Mouse (Mus musculus) cerebellum, postnatal 10 days (tissue): ENCODE measurements around the gene Col6a4.

ENCODE experiments used
- DNase-seq, 2 experiments: peaks; one replicate each; pipeline ENCODE4 v3.0.0; 2021; ENCODE audit warnings: mixed read lengths in 2 of 2

The Col6a4 gene

GRCm38 (mm10) chr9:106096683-106097082 is at the start of gene Col6a4:
Gene Col6a4 (minus strand): TSS chr9:106096783.
- no peak for DNase-seq

GRCm38 (mm10) chr9:106145582-106145981 is 49.0 kb upstream of the Col6a4 start:
- DNase-seq = peak; percentile 70 to 82

DNA sequence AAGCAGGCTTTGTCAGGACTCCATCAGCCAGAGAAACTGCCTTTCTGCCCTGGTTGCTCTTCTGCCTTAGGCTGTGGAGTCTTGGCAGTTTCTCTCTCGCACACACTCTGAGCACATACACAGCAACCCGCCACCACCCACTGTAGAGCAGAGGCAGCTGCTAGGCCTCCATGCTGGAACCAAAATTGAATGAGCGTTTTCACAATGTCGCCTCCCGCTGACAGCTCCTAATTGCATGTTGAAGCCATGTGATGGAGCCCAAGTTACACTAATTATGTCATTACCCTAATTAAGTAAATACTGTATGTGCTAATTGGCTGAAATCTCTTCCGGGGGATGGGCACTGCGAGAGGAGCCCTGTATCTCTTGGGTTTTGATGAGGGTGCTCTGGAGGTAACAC is 47.6 kb upstream of the Col6a4 start:
- DNase-seq = peak; percentile 51 to 63

DNA sequence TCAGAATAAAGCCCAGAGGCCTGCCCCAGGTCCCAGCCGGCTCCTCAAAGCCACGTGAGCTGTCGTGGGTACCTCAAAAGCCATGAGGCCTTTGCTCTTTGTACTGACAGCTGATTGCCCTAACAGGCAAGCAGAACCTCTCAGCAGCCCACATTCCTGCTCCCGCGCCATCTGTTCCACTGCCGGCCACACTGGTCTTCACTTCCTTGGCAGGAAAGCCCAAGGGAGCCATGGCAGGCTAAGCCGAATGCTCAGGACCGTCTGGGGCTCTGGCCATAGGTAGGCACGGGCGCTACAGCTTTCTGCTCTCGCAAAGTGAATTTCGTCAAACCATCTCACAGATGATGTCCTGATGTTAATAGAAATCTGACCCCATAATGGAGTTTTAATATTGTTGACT is 45.4 kb upstream of the Col6a4 start:
- peak; percentile 74 to 85 for DNase-seq

- DNase-seq = peak; percentile 71 to 80
These were observed 43.2 kb upstream of the Col6a4 start for GRCm38 (mm10) chr9:106139763-106140162.

GRCm38 (mm10) chr9:106137671-106138216 is 41.2 kb upstream of the Col6a4 start:
- DNase-seq = no peak

GRCm38 (mm10) chr9:106130250-106130649 is 33.7 kb upstream of the Col6a4 start:
- no peak for DNase-seq

DNA sequence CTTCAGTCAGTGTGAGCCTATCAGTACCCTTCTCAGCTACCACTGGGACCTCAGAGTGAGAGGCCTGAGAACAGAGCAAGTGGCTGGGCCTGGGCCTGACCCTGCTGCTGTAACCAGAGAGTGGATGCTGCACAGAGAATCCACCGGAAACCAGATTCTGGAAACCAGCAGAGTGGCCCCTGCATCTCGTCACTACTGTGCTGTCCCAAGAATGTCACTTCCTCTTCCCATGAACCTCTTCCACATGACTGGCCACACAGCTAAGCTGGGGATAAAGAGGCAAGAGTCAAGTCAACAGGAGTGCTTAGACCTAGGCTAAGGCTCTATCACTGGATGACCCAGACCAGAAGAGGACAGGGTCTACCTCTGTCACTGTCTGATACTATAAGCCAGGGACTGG is 32.5 kb upstream of the Col6a4 start:
- no peak for DNase-seq

DNA sequence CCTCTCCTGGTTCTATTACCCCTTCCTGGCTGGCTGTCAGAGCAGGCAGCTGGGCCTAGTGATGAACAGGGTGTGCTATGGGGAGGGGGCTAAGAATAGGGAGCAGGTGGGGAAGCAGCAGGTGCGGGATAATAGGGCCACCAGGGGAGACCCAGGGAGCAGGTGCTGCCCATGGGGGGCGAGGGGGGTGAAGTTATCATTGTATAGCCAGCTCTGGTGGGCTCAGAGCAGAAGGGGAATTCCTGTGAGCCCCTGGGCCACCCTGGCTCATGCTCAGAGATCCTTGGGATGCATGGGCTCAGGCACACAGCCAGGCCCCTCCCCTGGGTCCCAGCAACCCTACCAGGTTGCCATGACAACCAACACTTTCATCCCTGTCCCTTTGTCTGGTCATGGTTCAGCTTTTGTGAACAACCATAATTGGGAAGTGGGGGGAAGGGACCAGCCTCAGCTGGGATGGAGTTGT is 30.2 kb upstream of the Col6a4 start:
- DNase-seq = peak; percentile 59 to 76

DNA sequence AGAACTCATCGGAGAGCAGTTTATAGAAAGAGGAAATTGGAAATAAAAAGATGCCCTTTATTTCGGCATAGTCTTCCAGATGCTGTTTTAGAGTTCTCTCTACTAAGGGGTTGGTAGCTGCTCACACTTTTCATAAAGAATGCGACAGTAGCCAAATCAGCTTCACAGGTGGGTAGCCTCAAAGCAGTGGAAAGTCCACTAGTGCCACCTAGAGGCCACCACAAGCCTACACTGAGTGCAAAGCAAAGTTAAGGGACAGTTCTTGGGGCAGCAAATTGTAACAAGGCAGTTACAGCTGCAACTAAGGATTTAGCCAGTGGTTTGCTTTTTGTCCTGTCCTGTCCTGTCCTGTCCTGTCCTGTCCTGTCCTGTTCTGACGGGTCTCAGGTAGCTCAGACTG is 27.0 kb upstream of the Col6a4 start:
- peak; percentile 62 to 66 for DNase-seq

DNA sequence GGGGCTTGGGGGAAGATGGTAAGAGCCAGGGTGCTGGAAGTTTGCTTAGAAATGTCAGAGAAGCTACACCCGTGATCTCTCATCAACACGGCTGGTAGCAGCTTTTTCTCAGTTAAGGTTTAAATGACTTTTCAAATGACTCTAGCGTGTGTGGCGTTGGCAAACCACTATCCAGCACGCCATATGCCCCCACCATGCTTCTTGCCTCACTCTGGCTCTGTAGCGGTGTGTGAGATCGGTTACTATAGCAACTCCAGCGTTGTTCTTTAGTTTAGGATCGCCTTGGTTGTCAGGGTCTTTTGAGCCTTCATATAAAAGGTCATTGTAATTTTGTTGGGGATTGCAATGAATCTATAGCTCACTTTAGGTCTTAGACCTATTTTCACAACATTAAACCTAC is 22.5 kb upstream of the Col6a4 start:
- DNase-seq = no peak

GRCm38 (mm10) chr9:106115801-106116424 is 19.3 kb upstream of the Col6a4 start:
- peak in 1 of 2 experiments; percentile 10 for DNase-seq

- DNase-seq = peak; percentile 89 to 92
These were observed 16.3 kb upstream of the Col6a4 start for GRCm38 (mm10) chr9:106112770-106113423.

DNA sequence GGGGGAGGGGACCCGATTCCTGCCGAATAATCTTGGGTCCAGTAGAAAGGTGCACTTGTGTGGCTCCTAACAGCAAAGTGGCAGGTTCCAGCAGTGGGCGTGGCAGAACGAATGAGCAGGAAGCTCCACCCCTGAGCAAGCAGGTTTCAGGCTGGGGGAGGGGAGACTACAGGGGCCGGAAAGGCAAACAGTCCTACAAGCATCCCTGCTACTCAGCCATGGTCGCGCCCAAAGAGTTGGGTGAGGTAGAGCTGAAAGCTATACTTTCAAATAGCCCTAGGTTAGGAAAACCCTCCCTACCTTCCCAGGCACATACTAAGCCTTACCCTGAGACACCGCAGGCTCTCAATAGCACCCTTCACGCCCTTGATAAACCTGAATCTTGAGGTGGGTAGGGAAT is 9.7 kb upstream of the Col6a4 start:
- DNase-seq = no peak

GRCm38 (mm10) chr9:106104401-106104800 is 7.8 kb upstream of the Col6a4 start:
- DNase-seq = peak in 1 of 2 experiments; percentile 8

DNA sequence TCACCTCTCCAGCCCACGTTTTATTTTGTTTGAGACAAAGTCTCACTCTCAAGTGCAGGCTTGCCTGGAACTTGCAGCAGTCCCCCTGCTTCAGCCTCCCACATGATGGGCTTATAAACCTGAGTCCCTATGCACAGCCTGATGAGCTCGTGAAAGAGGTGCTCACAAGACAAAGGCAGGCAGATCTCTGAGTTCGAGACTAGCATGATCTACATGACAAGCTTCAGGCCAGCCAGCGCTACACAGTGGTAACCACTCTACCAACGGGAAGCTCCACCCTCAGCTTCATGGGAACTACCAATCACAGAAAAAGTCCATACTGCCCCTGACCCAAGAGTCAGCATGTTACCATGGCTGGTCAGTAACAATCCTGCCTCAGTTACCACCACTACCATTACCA is 4.6 kb upstream of the Col6a4 start:
- no peak for DNase-seq

DNA sequence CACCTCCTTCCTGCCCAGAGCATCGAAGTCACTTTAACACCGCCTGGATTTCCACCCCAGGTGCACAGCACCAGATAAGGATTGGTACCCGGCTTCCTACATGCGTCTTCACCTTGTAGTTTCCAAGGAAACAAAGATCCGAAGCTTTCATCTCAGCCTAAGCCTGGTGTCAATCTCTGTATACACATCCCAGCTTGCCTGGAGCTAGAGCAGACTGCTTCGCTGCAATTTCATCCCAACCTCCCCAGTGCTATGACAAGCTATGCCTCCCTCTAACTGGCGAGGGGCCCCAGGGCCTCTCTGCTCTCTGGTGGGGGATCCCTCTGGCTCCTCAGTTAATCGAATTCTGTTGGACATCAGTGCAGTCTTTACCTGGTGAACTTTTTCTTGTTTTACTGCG is 3.7 kb upstream of the Col6a4 start:
- DNase-seq = no peak

DNA sequence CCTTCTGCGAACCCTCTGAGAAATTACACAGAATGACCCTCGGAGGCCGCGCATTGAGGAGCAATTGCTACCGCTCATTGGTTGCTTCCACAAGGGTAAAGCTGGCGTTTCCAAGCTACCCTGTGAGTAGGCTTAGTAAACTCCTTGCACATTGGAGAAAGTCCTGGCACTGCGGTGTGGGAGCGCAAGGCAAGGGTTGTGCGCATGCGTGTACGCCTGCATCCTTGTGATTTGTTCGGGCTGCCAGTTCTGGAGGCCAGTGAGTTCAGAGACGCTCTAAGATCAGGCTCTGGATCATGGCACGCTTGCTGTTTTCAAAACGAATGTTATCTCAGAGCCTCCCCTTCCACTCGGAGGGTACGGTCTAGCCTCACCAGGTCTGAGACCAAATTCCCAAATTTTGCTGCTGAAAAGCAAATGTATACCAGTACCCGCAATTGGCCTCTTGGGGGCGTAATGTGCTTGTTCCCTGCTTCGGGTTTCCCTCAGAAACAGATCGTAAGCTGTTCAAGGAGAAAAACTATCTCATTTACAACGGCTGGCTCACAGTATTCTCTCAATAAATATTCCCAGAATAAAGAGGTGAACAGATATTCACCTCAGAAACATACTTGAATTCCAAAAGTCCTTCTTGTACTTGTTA is 2.9 kb upstream of the Col6a4 start:
- peak in 1 of 2 experiments; percentile 45 for DNase-seq

DNA sequence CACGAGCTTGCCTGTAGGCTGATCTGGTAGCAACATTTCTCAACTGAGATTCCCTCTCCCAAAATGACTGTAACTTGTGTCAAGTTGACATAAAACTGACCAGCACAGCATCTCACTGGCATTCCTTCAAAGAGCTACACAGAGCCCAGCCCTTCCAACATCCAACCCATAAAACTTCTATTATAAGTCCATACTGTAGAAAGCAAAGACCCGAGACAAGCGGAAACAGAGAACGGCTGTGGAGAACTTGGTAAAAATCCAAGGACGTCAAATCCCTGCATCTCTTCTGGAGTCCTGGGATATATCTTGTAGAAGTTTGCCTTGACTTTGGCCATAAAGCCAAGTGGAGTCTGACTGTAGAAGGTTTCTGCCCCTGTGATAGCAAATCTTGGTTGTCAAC is 15.1 kb downstream of the Col6a4 start:
- no peak for DNase-seq

GRCm38 (mm10) chr9:106080261-106081033 is 16.1 kb downstream of the Col6a4 start:
- DNase-seq = peak; percentile 60 to 72

DNA sequence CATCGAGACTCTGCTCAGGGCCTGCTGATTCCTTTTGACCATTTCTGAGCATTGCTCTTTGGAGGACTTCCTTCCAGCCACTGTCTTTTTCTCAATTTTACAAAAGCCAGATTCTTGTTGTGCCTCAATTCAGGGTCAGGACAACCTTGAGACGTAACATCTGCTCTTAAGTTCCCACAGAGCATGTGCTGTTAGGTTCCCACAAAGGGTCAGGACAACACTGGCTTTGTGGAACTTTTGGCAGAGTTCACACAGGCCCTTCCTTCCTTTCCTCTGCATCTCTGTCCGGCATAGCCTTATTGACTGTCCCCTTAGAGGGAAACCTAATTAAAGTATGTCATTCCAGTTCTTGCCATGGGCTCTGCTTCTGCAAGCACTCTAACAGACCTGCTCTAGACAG is 18.6 kb downstream of the Col6a4 start:
- DNase-seq = no peak

GRCm38 (mm10) chr9:106076234-106076633 is 20.3 kb downstream of the Col6a4 start:
- DNase-seq = peak; percentile 36 to 40

DNA sequence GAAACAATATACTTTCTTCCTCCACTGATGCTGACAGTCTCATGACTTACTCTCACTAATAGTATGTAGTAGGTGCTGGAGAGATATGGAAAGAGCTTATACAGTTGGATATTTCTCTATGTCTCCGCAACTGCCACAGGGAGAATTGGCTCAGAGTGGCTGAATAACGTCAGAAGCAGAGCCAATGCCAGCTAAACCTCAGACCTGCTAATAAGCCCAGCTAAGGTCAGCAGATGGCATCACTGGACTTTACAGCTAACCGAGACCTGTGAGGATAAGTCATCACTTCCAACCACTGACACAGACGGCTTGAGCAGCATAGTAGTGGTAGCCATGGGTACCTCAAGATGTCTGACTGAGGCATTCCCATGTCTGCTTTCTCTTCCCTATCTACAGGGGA is 22.6 kb downstream of the Col6a4 start:
- peak; percentile 61 to 62 for DNase-seq
